Mouse (Mus musculus) embryo, embryonic 10.5 days (tissue): ENCODE measurements around the gene Olfr126.

Source experiments
- DNase-seq: peaks from one replicate; pipeline ENCODE4 v3.0.0-alpha.2; 2015; ENCODE audit warnings: low spot score

Gene Olfr126

GRCm38 (mm10) chr17:37847183-37847582 is at the start of gene Olfr126:
TSS of gene Olfr126 (plus strand) at chr17:37847483.
- no peak for DNase-seq

DNA sequence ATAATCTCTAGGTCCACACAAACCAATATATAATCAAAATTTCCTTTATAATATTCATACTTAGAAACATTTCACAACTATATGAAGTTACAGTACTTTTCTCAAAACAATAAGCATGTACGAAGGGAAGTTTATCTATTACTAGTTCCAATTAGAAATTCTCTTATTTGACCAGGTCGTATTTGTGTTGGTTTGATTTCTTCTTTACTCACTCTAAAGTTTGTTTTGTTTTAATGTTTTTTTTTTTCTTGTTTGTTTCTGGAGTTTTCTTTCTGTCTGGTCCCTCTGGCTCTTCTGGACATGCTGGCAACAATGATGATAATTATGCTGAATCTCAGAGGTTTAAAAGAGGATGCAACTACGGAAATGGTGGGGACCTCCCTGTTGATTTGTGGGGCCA is 47.7 kb upstream of the Olfr126 start, which contains the start of gene Olfr124:
Gene Olfr124 (plus strand): TSS at position 301 of the 400 bp plus-strand sequence.
- DNase-seq, result no peak

GRCm38 (mm10) chr17:37832649-37833048 is 14.6 kb upstream of the Olfr126 start, which contains the start of gene Olfr125:
TSS of gene Olfr125 (plus strand) at chr17:37832949.
- DNase-seq, result no peak

GRCm38 (mm10) chr17:37863901-37864300 is 16.6 kb downstream of the Olfr126 start:
- no peak for DNase-seq

DNA sequence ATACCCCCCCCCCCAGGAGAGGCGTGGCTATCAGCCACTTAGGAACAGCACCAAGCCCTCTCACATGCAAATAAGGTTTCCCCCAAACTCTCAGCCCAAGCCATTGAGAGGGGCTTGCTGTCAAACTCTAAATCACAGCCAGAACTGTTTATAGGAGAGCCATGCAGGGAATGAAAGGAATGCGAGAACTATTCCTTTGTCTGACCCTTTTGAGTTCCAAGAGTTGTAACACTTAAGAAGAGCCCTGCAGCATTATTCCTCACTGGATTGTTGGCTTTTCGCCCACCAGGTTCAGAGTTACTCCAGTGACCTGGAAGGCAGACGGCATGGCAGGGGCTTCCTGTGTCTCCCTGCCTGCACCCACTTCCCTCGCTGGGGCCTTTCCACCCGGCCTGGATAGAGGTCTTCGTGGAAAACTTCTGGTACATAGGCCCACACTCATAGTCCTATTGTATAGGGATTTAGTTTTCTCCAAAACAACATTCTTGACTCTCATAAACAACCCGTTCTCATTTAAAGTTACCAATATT is 22.5 kb downstream of the Olfr126 start:
- peak; percentile 7 for DNase-seq

DNA sequence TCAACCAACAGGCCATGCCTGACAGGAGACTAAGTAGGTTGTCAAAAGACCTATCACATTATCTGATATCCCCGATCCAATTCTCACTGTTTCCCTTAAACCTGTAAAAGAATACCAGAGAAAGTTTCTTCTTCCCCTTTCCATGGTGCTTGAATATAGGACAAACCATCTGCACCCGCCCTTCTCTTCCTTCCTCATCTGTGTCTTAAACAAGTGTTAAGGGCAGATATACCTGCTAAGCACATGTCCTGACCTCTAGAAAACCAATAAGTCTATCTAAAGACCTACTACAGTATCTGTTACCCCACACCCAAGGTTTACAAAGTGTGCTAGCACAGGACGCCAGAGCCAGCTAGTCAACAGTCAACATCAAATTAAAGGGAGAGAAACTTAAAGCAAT is 26.5 kb downstream of the Olfr126 start:
- DNase-seq, result no peak

DNA sequence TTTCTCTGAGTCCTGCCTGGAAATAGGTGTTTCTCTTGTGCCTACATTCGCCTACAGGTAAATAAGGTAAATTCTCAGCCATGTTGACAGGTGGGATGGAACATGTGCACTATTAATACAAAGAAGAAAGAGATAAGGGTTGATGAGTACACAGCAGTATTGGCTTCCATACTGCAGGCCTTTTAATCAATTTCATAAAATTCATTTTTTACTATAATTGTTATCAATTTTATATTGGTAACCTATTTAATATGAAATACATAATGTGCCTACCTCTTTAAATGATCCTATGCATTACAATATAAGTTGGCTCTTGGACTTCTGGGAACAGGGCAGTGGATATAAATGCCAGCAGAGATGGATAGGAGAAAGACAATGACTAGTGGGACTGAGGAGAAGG is 52.9 kb downstream of the Olfr126 start, which contains the start of gene Olfr127:
Gene Olfr127 (plus strand): TSS at position 301 of the 400 bp plus-strand sequence.
- no peak for DNase-seq
